Mouse (Mus musculus) liver, postnatal 0 days (tissue): ENCODE data around the gene Gfral. TPM values are rescaled to one million over a fixed set of nuclear protein-coding genes. Genes with fewer than 3 reads are reported as not detected.
A peak's percentile ranks its signal among the peaks of the same experiment; 100 is the strongest.

Source experiments
- ATAC-seq: fragments of 200-750 bp; cut with Nextera tagmentation; 2 replicates; pipeline ENCODE4 v1.8.0; 2017; ENCODE audit warnings: mild to moderate bottlenecking, moderate library complexity
- DNase-seq: peaks from one replicate; pipeline ENCODE4 v3.0.0-alpha.2; 2016
- H3K27ac ChIP-seq: fragments of 300-500 bp; sonication (generic); 2 replicates; pipeline ENCODE4 v1.5.1; 2014; ENCODE audit warnings: antibody characterized with exemption, moderate library complexity, mild to moderate bottlenecking, low read depth
- H3K27me3 ChIP-seq: fragments of 300-500 bp; sonication (generic); 2 replicates; pipeline ENCODE4 v1.6.1; 2014; ENCODE audit warnings: low read length, control low read depth, mixed read lengths; ENCODE audit not compliant: insufficient read depth
- H3K36me3 ChIP-seq: fragments of 300-500 bp; sonication (generic); replicated peaks from 2 replicates; pipeline ENCODE4 v1.6.1; 2014; ENCODE audit warnings: mild to moderate bottlenecking, control low read depth, low read length, moderate library complexity, mixed read lengths; ENCODE audit not compliant: insufficient read depth
- H3K4me1 ChIP-seq: fragments of 300-500 bp; sonication (generic); 2 replicates; pipeline ENCODE4 v1.6.1; 2014; ENCODE audit warnings: antibody characterized with exemption, mild to moderate bottlenecking, control low read depth; ENCODE audit not compliant: insufficient read depth
- H3K4me2 ChIP-seq: fragments of 300-500 bp; sonication (generic); 2 replicates; pipeline ENCODE4 v1.6.1; 2014; ENCODE audit warnings: low read depth, mild to moderate bottlenecking, low read length, moderate library complexity, mixed read lengths
- H3K4me3 ChIP-seq: fragments of 300-500 bp; sonication (generic); 2 replicates; pipeline ENCODE4 v1.5.1; 2014; ENCODE audit warnings: low read depth, low read length
- H3K9ac ChIP-seq: fragments of 300-500 bp; sonication (generic); replicated peaks from 2 replicates; pipeline ENCODE4 v1.6.1; 2014; ENCODE audit warnings: mild to moderate bottlenecking, moderate library complexity
- H3K9me3 ChIP-seq: fragments of 300-500 bp; sonication (generic); 2 replicates; pipeline ENCODE4 v1.6.1; 2016; ENCODE audit warnings: mild to moderate bottlenecking, control low read depth, low read length, mixed read lengths
- CTCF ChIP-seq: sonication (generic); IDR thresholded peaks from 2 replicates; pipeline ENCODE4 v1.5.1; 2016; ENCODE audit warnings: antibody characterized with exemption, low read depth
- EP300 ChIP-seq: IDR thresholded peaks from 2 replicates; pipeline ENCODE4 v1.6.1; 2016; ENCODE audit warnings: antibody characterized with exemption, low read depth, mild to moderate bottlenecking
- WGBS: fragments of 180-500 bp; shearing (Covaris S2); extraction: QIAGEN DNeasy Blood & Tissue Kit; methylation state at CpG from one replicate; pipeline ENCODE4 v1.1.7; 2014; ENCODE audit not compliant: insufficient replicate concordance; 5-methylcytosine and 5-hydroxymethylcytosine counted together
- polyA plus RNA-seq: library from polyadenylated mRNA; unstranded; fragments of >200 nt; fragmentation: Nextera tagmentation; extraction: Ambion mirVana; gene quantifications from 2 replicates; pipeline ENCODE4 v1.2.1, GENCODE M21; 2015

Gfral gene
- not detected in 2 replicates for polyA plus RNA-seq

DNA sequence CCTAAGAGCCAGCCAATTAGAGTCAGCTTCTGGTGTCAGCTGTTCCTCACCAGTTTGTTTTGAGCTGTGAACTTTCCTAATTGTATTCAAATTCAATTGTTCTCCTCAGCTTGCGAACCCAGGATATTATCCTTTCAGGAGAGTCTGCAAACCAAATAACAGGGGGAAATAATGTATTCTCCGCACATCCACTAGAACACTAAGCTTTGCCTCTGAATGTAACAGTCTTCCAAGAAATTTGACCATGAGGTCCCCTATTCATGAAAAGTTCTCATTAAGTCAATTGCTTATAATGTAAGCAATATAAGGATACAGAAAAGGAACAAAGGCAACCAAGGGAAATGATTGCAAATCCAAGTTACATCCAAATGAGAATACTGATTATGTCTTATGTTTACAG lies at the start of gene Gfral:
Gfral (minus strand) TSS at position 101 of the 400 bp plus-strand sequence.
- no peaks in the 10 kb centered on the region for H3K36me3 ChIP-seq
- 68% methylated on average over 2 of the region's 2 CpGs for WGBS
- no peak for TF ChIP-seq EP300
- TF ChIP-seq CTCF: no peak
- H3K4me2 ChIP-seq: no peak within 1 kb of the TSS
- H3K9ac ChIP-seq: no peak within 1 kb of the TSS
- ATAC-seq (no peak), DNase-seq (no peak)
- H3K4me3 ChIP-seq: no peak within 1 kb of the TSS
- no peak within 1 kb of the TSS for H3K27ac ChIP-seq
- H3K27me3 ChIP-seq: no peaks in the 10 kb centered on the region
- H3K9me3 ChIP-seq: no peaks in the 10 kb centered on the region
- H3K4me1 ChIP-seq: no peaks in the 10 kb centered on the region

DNA sequence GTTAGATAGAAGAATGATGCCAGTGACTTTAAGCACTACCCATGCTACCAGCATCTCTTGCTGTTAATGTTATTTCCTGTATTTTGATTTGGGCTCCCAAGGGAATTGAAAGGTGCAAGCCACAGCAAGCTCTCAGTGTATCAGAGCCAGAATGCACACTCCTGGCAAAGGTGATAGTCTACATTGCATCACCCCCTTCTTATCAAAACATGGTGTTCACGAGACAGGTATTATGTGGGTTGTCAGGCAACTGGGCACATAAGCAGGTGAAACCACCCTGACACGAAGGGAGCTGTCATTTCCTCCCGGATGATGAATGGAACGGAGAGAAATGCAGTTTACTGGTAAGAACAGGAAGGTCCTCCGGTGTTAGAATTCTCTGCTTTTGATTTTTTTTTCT lies 44.3 kb upstream of the Gfral start:
- TF ChIP-seq EP300 (no peak), CTCF (no peak)
- ATAC-seq (peak; percentile 35; the same call in 1 of the 2 replicates), DNase-seq (no peak)
- H3K4me3 ChIP-seq: no peak overlapping the region
- H3K4me2 ChIP-seq: no peak overlapping the region
- no peaks in the 10 kb centered on the region for H3K9me3 ChIP-seq
- H3K36me3 ChIP-seq: no peaks in the 10 kb centered on the region
- 62% methylated on average over 5 of the region's 5 CpGs for WGBS
- H3K27me3 ChIP-seq: no peaks in the 10 kb centered on the region
- no peaks in the 10 kb centered on the region for H3K4me1 ChIP-seq
- no peak overlapping the region for H3K27ac ChIP-seq
- no peak overlapping the region for H3K9ac ChIP-seq

DNA sequence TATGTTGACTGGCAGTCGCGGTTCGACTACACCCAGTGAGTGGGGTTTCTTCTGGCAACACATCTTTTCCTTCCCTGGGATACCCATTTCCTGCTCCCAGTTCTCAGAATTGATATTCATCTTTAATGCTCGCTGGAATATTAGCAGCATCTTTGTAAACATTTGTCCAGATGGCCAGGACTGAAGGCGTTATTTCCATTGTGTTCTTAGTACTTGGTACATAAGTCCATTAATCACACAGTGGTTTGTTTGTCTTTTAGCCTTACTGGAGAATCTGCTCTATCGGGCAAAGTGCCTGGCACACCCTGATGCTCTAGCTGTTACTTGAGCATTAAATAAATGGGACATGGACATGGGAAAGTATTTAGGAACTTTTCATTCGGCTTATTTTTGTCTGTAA lies 39.1 kb upstream of the Gfral start:
- Histone ChIP-seq H3K36me3 (no peaks in the 10 kb centered on the region), H3K9ac (no peak overlapping the region), H3K27me3 (no peaks in the 10 kb centered on the region), H3K9me3 (no peaks in the 10 kb centered on the region), H3K4me3 (no peak overlapping the region), H3K27ac (no peak overlapping the region), H3K4me2 (no peak overlapping the region), H3K4me1 (no peaks in the 10 kb centered on the region)
- TF ChIP-seq CTCF (no peak), EP300 (no peak)
- WGBS: 70% methylated on average over 7 of the region's 7 CpGs
- DNase-seq (no peak), ATAC-seq (no peak)

DNA sequence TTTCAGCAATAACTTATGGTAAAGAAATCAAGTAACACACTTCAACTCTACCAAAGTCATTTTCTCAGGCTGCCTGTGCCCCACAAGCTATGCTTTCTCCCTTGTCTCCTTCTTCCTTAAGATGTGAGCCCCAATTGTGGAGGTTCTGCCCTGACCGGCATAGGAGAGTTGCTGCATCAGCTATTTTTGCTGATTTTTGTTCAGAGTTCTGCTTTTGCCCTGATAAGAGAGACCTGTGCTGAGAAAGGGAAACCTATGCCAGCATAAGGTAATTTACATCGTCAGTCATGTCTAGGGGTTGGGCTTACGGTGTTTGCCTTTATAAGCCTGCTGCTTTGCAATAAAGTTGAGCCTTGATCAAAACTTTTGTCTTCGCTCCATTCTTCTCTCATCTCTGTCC lies 38.7 kb upstream of the Gfral start:
- Histone ChIP-seq H3K4me3 (no peak overlapping the region), H3K36me3 (no peaks in the 10 kb centered on the region), H3K4me2 (no peak overlapping the region), H3K9ac (no peak overlapping the region), H3K9me3 (no peaks in the 10 kb centered on the region), H3K27me3 (no peaks in the 10 kb centered on the region), H3K4me1 (no peaks in the 10 kb centered on the region), H3K27ac (no peak overlapping the region)
- TF ChIP-seq CTCF (no peak), EP300 (no peak)
- ATAC-seq (no peak), DNase-seq (no peak)
- WGBS: 83% methylated on average over 4 of the region's 4 CpGs

DNA sequence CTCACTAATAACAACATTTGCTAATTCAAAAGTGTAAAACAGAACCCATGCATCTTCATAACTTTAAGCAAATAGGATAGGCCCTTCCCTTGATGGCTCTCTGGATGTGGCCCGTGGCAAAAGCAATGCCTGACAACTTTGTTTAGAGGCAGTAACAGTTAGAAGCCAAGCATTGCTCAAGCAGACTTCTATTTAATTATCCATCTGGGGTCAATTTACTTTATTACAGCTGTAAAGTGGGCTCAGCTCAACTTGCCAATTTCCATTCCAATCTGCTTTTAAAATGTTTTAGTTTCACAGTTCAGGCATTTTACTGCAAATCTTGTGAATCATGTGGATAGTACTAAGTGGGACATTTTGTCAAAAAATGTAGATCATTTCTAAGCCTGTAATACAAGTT lies 28.9 kb upstream of the Gfral start:
- TF ChIP-seq CTCF: no peak
- TF ChIP-seq EP300: no peak
- DNase-seq: no peak
- H3K4me3 ChIP-seq: no peak overlapping the region
- H3K27ac ChIP-seq: no peak overlapping the region
- H3K4me1 ChIP-seq: no peaks in the 10 kb centered on the region
- no peak overlapping the region for H3K4me2 ChIP-seq
- ATAC-seq: no peak
- no peaks in the 10 kb centered on the region for H3K36me3 ChIP-seq
- WGBS: 49% methylated on average over 1 of the region's 1 CpGs
- H3K9me3 ChIP-seq: no peaks in the 10 kb centered on the region
- H3K9ac ChIP-seq: no peak overlapping the region
- no peaks in the 10 kb centered on the region for H3K27me3 ChIP-seq

DNA sequence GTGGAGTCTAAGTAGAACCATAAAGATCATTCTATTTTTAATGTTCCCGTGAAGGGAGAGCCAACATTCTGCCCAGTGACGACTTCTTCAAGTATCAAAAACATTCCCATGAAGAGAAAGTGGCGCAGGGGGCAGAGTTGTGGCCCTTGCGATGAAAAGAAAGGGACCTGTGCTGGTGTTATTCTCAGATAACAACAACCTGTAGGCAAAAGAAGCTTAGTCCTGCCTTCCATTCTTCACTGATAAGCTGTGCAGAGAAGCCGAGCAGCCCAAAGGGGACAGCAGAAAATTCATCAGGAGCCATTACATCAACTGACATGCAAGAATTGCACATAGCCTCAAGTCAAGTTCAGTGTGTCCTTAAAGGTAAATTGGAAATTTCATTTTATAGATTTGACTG lies 24.5 kb upstream of the Gfral start:
- Histone ChIP-seq H3K4me2 (peak overlapping the region; percentile 77), H3K9me3 (no peaks in the 10 kb centered on the region), H3K4me1 (0 out of 2 replicates have a peak, but pooled peaks cover 5% of the 10 kb centered on the region), H3K9ac (no peak overlapping the region), H3K27me3 (no peaks in the 10 kb centered on the region), H3K36me3 (no peaks in the 10 kb centered on the region), H3K4me3 (no peak overlapping the region), H3K27ac (peak overlapping the region; percentile 46; the same call in 1 of the 2 replicates)
- DNase-seq (no peak), ATAC-seq (peak; percentile 22)
- TF ChIP-seq EP300 (peak; percentile 64; the same call in 1 of the 2 replicates), CTCF (no peak)
- WGBS: 50% methylated on average over 5 of the region's 5 CpGs

DNA sequence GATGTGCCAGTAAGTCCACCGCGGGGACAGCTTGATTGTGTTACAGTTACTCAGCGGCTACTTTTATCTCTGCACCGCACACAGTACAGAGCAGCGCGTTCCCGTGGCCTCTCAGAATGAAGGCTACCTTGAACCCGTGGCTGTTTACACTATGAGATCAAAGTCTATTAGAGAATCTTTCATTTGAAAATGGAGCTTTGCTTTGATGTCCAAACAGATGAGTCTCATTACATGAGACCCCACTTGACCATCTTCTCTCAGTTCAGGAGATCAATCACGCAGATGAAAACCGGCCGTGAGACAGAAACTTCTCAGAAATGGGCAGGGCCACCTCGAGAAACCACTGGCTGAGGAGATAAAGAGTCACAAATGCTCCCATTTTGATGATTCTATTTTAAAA lies 23.8 kb upstream of the Gfral start:
- Histone ChIP-seq H3K9me3 (no peaks in the 10 kb centered on the region), H3K4me1 (0 out of 2 replicates have a peak, but pooled peaks cover 5% of the 10 kb centered on the region), H3K4me2 (peak overlapping the region; percentile 77), H3K27me3 (no peaks in the 10 kb centered on the region), H3K9ac (no peak overlapping the region), H3K4me3 (peak overlapping the region; percentile 52), H3K27ac (no peak overlapping the region), H3K36me3 (no peaks in the 10 kb centered on the region)
- 20% methylated on average over 12 of the region's 12 CpGs for WGBS
- TF ChIP-seq CTCF (no peak), EP300 (peak; percentile 68)
- ATAC-seq (peak; percentile 90), DNase-seq (peak; percentile 42)
